Mouse (Mus musculus) myocyte (in vitro differentiated cells): ENCODE results near the gene Trit1. TPM values are rescaled to one million over a fixed set of nuclear protein-coding genes. Genes with fewer than 3 reads are reported as not detected.

Experiments used
- H3K27me3 ChIP-seq: one replicate; pipeline ENCODE4 v1.6.1; 2011; ENCODE audit not compliant: control insufficient read depth, insufficient read depth, insufficient read length
- H3K36me3 ChIP-seq: one replicate; pipeline ENCODE4 v1.6.1; 2011; ENCODE audit not compliant: control insufficient read depth, insufficient read depth
- H3K4me2 ChIP-seq: one replicate; pipeline ENCODE4 v1.6.1; 2011; ENCODE audit warnings: low read depth, control low read depth
- H3K4me3 ChIP-seq: one replicate; pipeline ENCODE4 v1.5.1; 2011; ENCODE audit warnings: mild to moderate bottlenecking, control low read depth, moderate library complexity
- H3K79me2 ChIP-seq: one replicate; pipeline ENCODE4 v1.6.1; 2011; ENCODE audit not compliant: control insufficient read depth, insufficient read depth
- H3ac ChIP-seq: one replicate; pipeline ENCODE4 v1.6.1; 2011; ENCODE audit not compliant: control insufficient read depth, insufficient read length
- CEBPB ChIP-seq: IDR thresholded peaks from 2 replicates; pipeline ENCODE4 v1.6.1; 2011; ENCODE audit warnings: mild to moderate bottlenecking, moderate library complexity; ENCODE audit not compliant: poor library complexity, insufficient read depth, severe bottlenecking
- E2F4 ChIP-seq: IDR thresholded peaks from one replicate; pipeline ENCODE4 v1.6.1; 2011; ENCODE audit warnings: mild to moderate bottlenecking, control low read depth, moderate library complexity; ENCODE audit not compliant: insufficient read depth
- MAX ChIP-seq: IDR thresholded peaks from one replicate; pipeline ENCODE4 v1.6.1; 2011; ENCODE audit warnings: low read depth, mild to moderate bottlenecking, control low read depth
- MYOD1 ChIP-seq, 3 experiments: IDR thresholded peaks; one replicate each; pipeline ENCODE4 v1.6.1; 2011; ENCODE audit warnings: control low read depth in 2 of 3, low read depth in 2 of 3, mild to moderate bottlenecking in 2 of 3, moderate library complexity in 1 of 3; ENCODE audit not compliant: insufficient read length in 2 of 3, control insufficient read depth in 1 of 3
- MYOG ChIP-seq, 3 experiments: IDR thresholded peaks; one replicate each; pipeline ENCODE4 v1.6.1; 2011; ENCODE audit warnings: control low read depth in 2 of 3, low read depth in 2 of 3, mild to moderate bottlenecking in 2 of 3; ENCODE audit not compliant: insufficient read length in 2 of 3, control insufficient read depth in 1 of 3, insufficient read depth in 1 of 3
- POLR2A ChIP-seq: IDR thresholded peaks from one replicate; pipeline ENCODE4 v1.6.1; 2011; ENCODE audit warnings: low read depth, mild to moderate bottlenecking, control low read depth, moderate library complexity; ENCODE audit not compliant: insufficient read length
- POLR2AphosphoS2 ChIP-seq: IDR thresholded peaks from one replicate; pipeline ENCODE4 v1.6.1; 2011; ENCODE audit warnings: low read depth, control low read depth; ENCODE audit not compliant: insufficient read length
- REST ChIP-seq: IDR thresholded peaks from one replicate; pipeline ENCODE4 v1.6.1; 2011; ENCODE audit warnings: mild to moderate bottlenecking, control low read depth, moderate library complexity; ENCODE audit not compliant: insufficient read depth, insufficient read length
- SRF ChIP-seq: IDR thresholded peaks from one replicate; pipeline ENCODE4 v1.6.1; 2011; ENCODE audit warnings: low read depth; ENCODE audit not compliant: control insufficient read depth, insufficient read length
- TCF12 ChIP-seq: IDR thresholded peaks from one replicate; pipeline ENCODE4 v1.6.1; 2011; ENCODE audit warnings: mild to moderate bottlenecking, control low read depth; ENCODE audit not compliant: poor library complexity, insufficient read depth, severe bottlenecking
- TCF3 ChIP-seq: IDR thresholded peaks from one replicate; pipeline ENCODE4 v1.6.1; 2011; ENCODE audit warnings: low read depth, control low read depth; ENCODE audit not compliant: insufficient read length
- USF1 ChIP-seq: IDR thresholded peaks from one replicate; pipeline ENCODE4 v1.6.1; 2011; ENCODE audit warnings: low read depth, mild to moderate bottlenecking, control low read depth, moderate library complexity
- polyA plus RNA-seq: library from polyadenylated mRNA; unstranded; fragments of >200 nt; fragmentation: generic; extraction: Trizol; gene quantifications from one replicate; pipeline ENCODE4 v1.2.1, GENCODE M21; 2012; ENCODE audit warnings: missing spikeins

The Trit1 gene
- polyA plus RNA-seq, 1 experiment: 14.2 TPM

DNA sequence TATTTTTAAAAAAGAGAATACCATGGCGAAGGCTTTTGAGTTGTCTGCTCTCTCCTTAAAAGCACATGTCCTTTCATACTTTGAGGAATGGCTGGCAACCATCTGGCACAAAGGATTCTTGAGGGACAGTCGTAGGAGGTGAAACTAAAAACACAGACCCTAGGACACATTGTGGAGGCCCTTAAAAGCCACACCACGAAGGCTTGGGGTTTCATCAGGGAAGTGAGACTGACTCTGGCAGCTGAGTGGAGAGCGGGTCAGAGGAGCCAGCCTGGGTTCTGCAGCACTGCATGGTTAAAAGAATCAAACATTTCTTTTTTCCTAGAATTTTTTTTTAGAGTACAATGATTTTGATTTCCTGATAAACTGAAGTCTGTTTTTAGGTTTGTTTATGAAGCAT is 10.2 kb downstream of the Trit1 start:
- H3K36me3 ChIP-seq: peaks cover 30% of the 10 kb centered on the region
- no peaks in the 10 kb centered on the region for H3K27me3 ChIP-seq
- no peak for TF ChIP-seq MAX
- TF ChIP-seq MYOG (IDR thresholded peaks at IDR 0.05; ENCODE audit: control insufficient read depth in 1 of 3, insufficient read depth in 1 of 3, insufficient read length in 2 of 3, low read depth in 2 of 3): no peak
- TF ChIP-seq MYOD1 (IDR thresholded peaks at IDR 0.05; ENCODE audit: control insufficient read depth in 1 of 3, insufficient read length in 2 of 3, low read depth in 2 of 3): no peak
- TF ChIP-seq E2F4: no peak
- no peak for TF ChIP-seq TCF3
- TF ChIP-seq USF1: no peak
- no peak for TF ChIP-seq POLR2AphosphoS2
- peaks cover 75% of the 10 kb centered on the region for H3K79me2 ChIP-seq
- no peak overlapping the region for H3ac ChIP-seq
- no peak overlapping the region for H3K4me2 ChIP-seq
- no peak overlapping the region for H3K4me3 ChIP-seq

GRCm38 (mm10) chr4:123034841-123035240 is 18.4 kb downstream of the Trit1 start:
- Histone ChIP-seq H3K4me3 (no peak overlapping the region), H3K4me2 (peak overlapping the region; percentile 51), H3ac (no peak overlapping the region), H3K79me2 (peaks cover 52% of the 10 kb centered on the region), H3K27me3 (no peaks in the 10 kb centered on the region), H3K36me3 (peaks cover 25% of the 10 kb centered on the region)
- no peak for TF ChIP-seq SRF
- peak; percentile 80 to 99 (median 98) for TF ChIP-seq MYOD1 (IDR thresholded peaks at IDR 0.05; ENCODE audit: control insufficient read depth in 1 of 3, insufficient read length in 2 of 3, low read depth in 2 of 3)
- no peak for TF ChIP-seq MAX
- peak; percentile 94 for TF ChIP-seq TCF3
- no peak for TF ChIP-seq USF1
- TF ChIP-seq POLR2A: no peak
- no peak for TF ChIP-seq E2F4
- no peak for TF ChIP-seq POLR2AphosphoS2
- TF ChIP-seq REST: no peak
- peak; percentile 88 to 98 (median 92) for TF ChIP-seq MYOG (IDR thresholded peaks at IDR 0.05; ENCODE audit: control insufficient read depth in 1 of 3, insufficient read depth in 1 of 3, insufficient read length in 2 of 3, low read depth in 2 of 3)
- no peak for TF ChIP-seq CEBPB
- peak; percentile 93 for TF ChIP-seq TCF12

DNA sequence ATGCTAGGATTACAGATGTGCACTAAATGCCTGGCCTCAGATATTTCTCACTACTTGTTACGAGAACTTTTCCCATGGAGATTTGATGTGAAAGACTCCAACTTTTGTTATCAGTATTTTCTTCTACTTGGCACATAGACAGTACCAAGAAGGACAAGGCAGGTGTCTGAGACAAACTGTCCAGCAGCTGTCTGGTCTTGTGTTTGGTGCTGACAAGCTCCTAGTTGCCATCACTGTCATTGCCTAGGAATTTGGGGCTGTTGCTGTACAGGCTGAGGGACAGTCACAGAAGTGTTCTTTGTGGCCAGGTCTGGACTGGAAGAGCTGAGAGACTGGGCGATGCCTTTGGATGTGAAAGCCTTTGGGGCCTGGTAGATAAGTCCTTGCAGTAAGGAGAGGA is 19.2 kb downstream of the Trit1 start:
- H3ac ChIP-seq: no peak overlapping the region

DNA sequence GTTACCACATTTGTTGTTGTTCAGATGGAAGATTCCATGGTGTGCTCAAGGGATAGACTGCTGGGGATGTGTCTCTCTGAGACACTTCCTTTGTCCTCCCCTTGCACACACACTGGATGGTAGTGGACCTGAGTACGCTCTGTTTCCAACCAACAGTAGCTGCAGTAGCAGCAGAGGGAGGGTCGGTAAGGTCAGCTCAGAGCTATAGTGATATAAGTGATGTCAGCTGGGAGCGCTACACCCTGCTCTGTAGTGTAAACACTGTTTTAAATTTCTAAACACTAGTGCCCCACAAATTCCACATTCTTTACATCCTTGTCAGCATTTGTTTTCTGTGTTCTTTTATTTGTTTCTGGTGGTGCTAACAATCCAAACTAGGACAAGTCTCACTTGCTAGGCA is 20.3 kb downstream of the Trit1 start:
- Histone ChIP-seq H3K4me3 (no peak overlapping the region), H3K36me3 (peaks cover 32% of the 10 kb centered on the region)
- TF ChIP-seq POLR2A (no peak), TCF3 (no peak), MAX (no peak), POLR2AphosphoS2 (no peak), MYOG (IDR thresholded peaks at IDR 0.05; ENCODE audit: control insufficient read depth in 1 of 3, insufficient read depth in 1 of 3, insufficient read length in 2 of 3, low read depth in 2 of 3) (no peak), MYOD1 (IDR thresholded peaks at IDR 0.05; ENCODE audit: control insufficient read depth in 1 of 3, insufficient read length in 2 of 3, low read depth in 2 of 3) (no peak), CEBPB (no peak), SRF (no peak), E2F4 (no peak), TCF12 (no peak), USF1 (no peak), REST (no peak)

More for the DNA sequence above, 19.2 kb downstream of the Trit1 start:
- peaks cover 32% of the 10 kb centered on the region for H3K36me3 ChIP-seq
- H3K27me3 ChIP-seq: no peaks in the 10 kb centered on the region
- H3K79me2 ChIP-seq: peaks cover 52% of the 10 kb centered on the region
- no peak overlapping the region for H3K4me3 ChIP-seq
- no peak for TF ChIP-seq USF1
- no peak for TF ChIP-seq SRF
- TF ChIP-seq MAX: no peak
- no peak for TF ChIP-seq POLR2AphosphoS2
- TF ChIP-seq TCF12: peak; percentile 95
- peak; percentile 99 to 100 (median 99) for TF ChIP-seq MYOD1 (IDR thresholded peaks at IDR 0.05; ENCODE audit: control insufficient read depth in 1 of 3, insufficient read length in 2 of 3, low read depth in 2 of 3)
- no peak for TF ChIP-seq E2F4
- no peak for TF ChIP-seq REST
- TF ChIP-seq POLR2A: no peak
- peak; percentile 50 to 96 (median 87) for TF ChIP-seq MYOG (IDR thresholded peaks at IDR 0.05; ENCODE audit: control insufficient read depth in 1 of 3, insufficient read depth in 1 of 3, insufficient read length in 2 of 3, low read depth in 2 of 3)
- TF ChIP-seq CEBPB: no peak
- peak; percentile 96 for TF ChIP-seq TCF3
- peak overlapping the region; percentile 51 for H3K4me2 ChIP-seq

GRCm38 (mm10) chr4:123041131-123041530 is 24.7 kb downstream of the Trit1 start:
- no peaks in the 10 kb centered on the region for H3K27me3 ChIP-seq
- TF ChIP-seq MYOG (IDR thresholded peaks at IDR 0.05; ENCODE audit: control insufficient read depth in 1 of 3, insufficient read depth in 1 of 3, insufficient read length in 2 of 3, low read depth in 2 of 3) (no peak), TCF3 (no peak), SRF (no peak), MYOD1 (IDR thresholded peaks at IDR 0.05; ENCODE audit: control insufficient read depth in 1 of 3, insufficient read length in 2 of 3, low read depth in 2 of 3) (no peak), USF1 (no peak), CEBPB (no peak), POLR2A (no peak)
- H3K4me3 ChIP-seq: no peak overlapping the region
- H3ac ChIP-seq: no peak overlapping the region
- peaks cover 32% of the 10 kb centered on the region for H3K36me3 ChIP-seq
- H3K79me2 ChIP-seq: peaks cover 41% of the 10 kb centered on the region
- H3K4me2 ChIP-seq: no peak overlapping the region

More for the DNA sequence above, 20.3 kb downstream of the Trit1 start:
- H3K4me2 ChIP-seq: peak overlapping the region; percentile 0
- peaks cover 52% of the 10 kb centered on the region for H3K79me2 ChIP-seq
- H3ac ChIP-seq: no peak overlapping the region
- H3K27me3 ChIP-seq: no peaks in the 10 kb centered on the region
